Mouse (Mus musculus) left cerebral cortex, adult 2 months (tissue): ENCODE measurements at regions not wholly inside any gene's neighbourhood (a gene's known extent, or its start where the extent isn't known, plus 50 kb on each side); places are given as distances from the start of the nearest gene placed in this dataset.

Experiments
- DNase-seq, 2 experiments: peaks; one replicate each; pipeline ENCODE4 v3.0.0; 2021 to 2022; ENCODE audit warnings: low spot score in 2 of 2, mixed read lengths in 1 of 2; ENCODE audit errors: extremely low spot score in 1 of 2
- H3K27ac ChIP-seq: fragments of 200-600 bp; 2 replicates; pipeline ENCODE4 v1.8.1; 2022
- H3K4me3 ChIP-seq: fragments of 200-600 bp; 2 replicates; pipeline ENCODE4 v1.8.1; 2022
- CTCF ChIP-seq: fragments of 200-600 bp; IDR thresholded peaks from 2 replicates; pipeline ENCODE4 v1.8.1; 2022; ENCODE audit warnings: antibody characterized with exemption, mild to moderate bottlenecking, moderate library complexity
- intact Hi-C: fragments of 180-260 bp; cut with DNase I; formaldehyde crosslinking; loops from one replicate; pipeline ENCODE4 v1.15.1; 2025

- no peak overlapping the region for H3K4me3 ChIP-seq
- no peak for TF ChIP-seq CTCF
- H3K27ac ChIP-seq = no peak overlapping the region
- DNase-seq = no peak
- intact Hi-C loops = loop anchor here (5.0 kb wide), 1 partner anchor 106 kb away; the partner anchor contains the start of gene Sptbn1
Measured at GRCm38 (mm10) chr11:30372924-30373323, 98.7 kb downstream of the 4930505A04Rik start.

GRCm38 (mm10) chr11:30371963-30372362, 99.7 kb downstream of the 4930505A04Rik start:
- DNase-seq = no peak
- Histone ChIP-seq H3K4me3 (no peak overlapping the region), H3K27ac (no peak overlapping the region)
- no peak for TF ChIP-seq CTCF
- intact Hi-C loops = loop anchor here (5.0 kb wide), 1 partner anchor 105 kb away; the partner anchor contains the start of gene Sptbn1

GRCm38 (mm10) chr11:30369601-30370240, 101.7 kb upstream of the Sptbn1 start:
- H3K4me3 ChIP-seq = no peak overlapping the region
- no peak for DNase-seq
- TF ChIP-seq CTCF = no peak
- no peak overlapping the region for H3K27ac ChIP-seq
- intact Hi-C loops = loop anchor here (5.0 kb wide), 1 partner anchor 102 kb away; the partner anchor contains the start of gene Sptbn1

GRCm38 (mm10) chr11:30367373-30368225, 99.6 kb upstream of the Sptbn1 start:
- intact Hi-C loops = no loop called here
- no peak for TF ChIP-seq CTCF
- peak in 1 of 2 experiments; percentile 37 for DNase-seq
- H3K4me3 ChIP-seq = no peak overlapping the region
- H3K27ac ChIP-seq = peak overlapping the region; percentile 37; the same call in 1 of the 2 replicates

- intact Hi-C loops = no loop called here
- TF ChIP-seq CTCF = no peak
- H3K27ac ChIP-seq = no peak overlapping the region
Measured at GRCm38 (mm10) chr11:30366491-30366890, 98.5 kb upstream of the Sptbn1 start.

GRCm38 (mm10) chr11:30364993-30365392, 97.0 kb upstream of the Sptbn1 start:
- intact Hi-C loops = no loop called here
- Histone ChIP-seq H3K27ac (no peak overlapping the region), H3K4me3 (no peak overlapping the region)
- no peak for DNase-seq
- no peak for TF ChIP-seq CTCF

More at GRCm38 (mm10) chr11:30366491-30366890, 98.5 kb upstream of the Sptbn1 start:
- no peak for DNase-seq
- no peak overlapping the region for H3K4me3 ChIP-seq

GRCm38 (mm10) chr11:30364591-30364990, 96.6 kb upstream of the Sptbn1 start:
- Histone ChIP-seq H3K4me3 (no peak overlapping the region), H3K27ac (no peak overlapping the region)
- intact Hi-C loops = no loop called here
- DNase-seq = no peak
- TF ChIP-seq CTCF = no peak

- H3K4me3 ChIP-seq = no peak overlapping the region
- intact Hi-C loops = no loop called here
- no peak for TF ChIP-seq CTCF
- no peak for DNase-seq
- no peak overlapping the region for H3K27ac ChIP-seq
Measured at GRCm38 (mm10) chr11:30358196-30358595, 90.2 kb upstream of the Sptbn1 start.

GRCm38 (mm10) chr11:30355356-30355755, 87.4 kb upstream of the Sptbn1 start:
- intact Hi-C loops = no loop called here
- Histone ChIP-seq H3K27ac (no peak overlapping the region), H3K4me3 (no peak overlapping the region)
- no peak for TF ChIP-seq CTCF
- DNase-seq = no peak

- no peak for DNase-seq
- no peak for TF ChIP-seq CTCF
- intact Hi-C loops = no loop called here
- H3K27ac ChIP-seq = no peak overlapping the region
- H3K4me3 ChIP-seq = no peak overlapping the region
Measured at GRCm38 (mm10) chr11:30326371-30326770, 58.4 kb upstream of the Sptbn1 start.
